Mouse (Mus musculus): ENCODE results near the gene Caprin1. TPM values are rescaled to one million over a fixed set of nuclear protein-coding genes. Genes with fewer than 3 reads are reported as not detected.

Caprin1 gene
- polyA plus RNA-seq (2014; fragmentation: Nextera tagmentation; extraction: Ambion mirVana) = 638 and 649 TPM in 2 replicates

DNA sequence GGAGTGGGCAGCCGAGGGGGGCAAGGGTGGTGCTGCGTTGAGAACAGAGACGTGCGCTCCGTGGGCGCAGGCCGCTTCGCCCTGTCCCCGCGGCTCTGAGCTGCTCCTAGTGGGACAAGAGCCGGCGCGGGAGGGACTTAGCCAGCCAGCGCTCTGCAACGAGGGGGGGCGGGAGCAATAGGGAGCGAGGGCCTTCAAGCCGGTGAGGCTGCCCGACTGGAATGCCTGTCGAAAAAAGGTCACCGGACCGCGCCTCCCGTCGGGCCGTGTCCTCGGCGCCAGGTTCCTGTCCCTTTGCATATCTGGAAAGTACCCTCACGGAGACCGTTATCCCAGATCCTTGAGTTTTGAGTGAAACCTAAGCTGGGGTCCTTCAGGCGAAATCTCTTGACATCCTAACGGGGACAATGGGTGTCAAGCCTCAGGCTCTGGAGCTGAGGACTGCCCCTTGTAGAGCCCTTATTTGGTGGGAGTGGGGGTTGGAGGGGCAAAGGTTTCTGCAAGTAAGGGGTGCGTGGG is at the start of gene Caprin1:
Gene Caprin1, minus strand, starts transcription at position 159 of the 519 bp plus-strand sequence.
- Histone ChIP-seq H3K36me3 (ENCODE audit: control insufficient read depth, insufficient read depth, low read length) (peaks cover 3% of the 10 kb centered on the region; the same call in 1 of the 2 replicates), H3K4me1 (replicated peaks; ENCODE audit: control insufficient read depth, insufficient read depth, low read length) (0 out of 2 replicates have a peak, but pooled peaks cover 6% of the 10 kb centered on the region), H3K27ac (ENCODE audit: low read depth, low read length) (peak within 1 kb of the TSS; percentile 100), H3K4me3 (ENCODE audit: low read depth, low read length) (peak within 1 kb of the TSS; percentile 97), H3K27me3 (ENCODE audit: control insufficient read depth, insufficient read depth, low read length) (no peaks in the 10 kb centered on the region), H3K4me2 (ENCODE audit: low read depth, low read length, severe bottlenecking) (peak within 1 kb of the TSS; percentile 65), H3K9ac (ENCODE audit: low read length) (peak within 1 kb of the TSS; percentile 99), H3K9me3 (ENCODE audit: control insufficient read depth, low read length) (no peaks in the 10 kb centered on the region)
- DNase-seq (ENCODE audit: low spot score) (peak; percentile 97), ATAC-seq (replicated peaks; ENCODE audit: low FRiP score) (peak; percentile 93)
- WGBS = under 1% methylated on average over 31 of the region's 33 CpGs

DNA sequence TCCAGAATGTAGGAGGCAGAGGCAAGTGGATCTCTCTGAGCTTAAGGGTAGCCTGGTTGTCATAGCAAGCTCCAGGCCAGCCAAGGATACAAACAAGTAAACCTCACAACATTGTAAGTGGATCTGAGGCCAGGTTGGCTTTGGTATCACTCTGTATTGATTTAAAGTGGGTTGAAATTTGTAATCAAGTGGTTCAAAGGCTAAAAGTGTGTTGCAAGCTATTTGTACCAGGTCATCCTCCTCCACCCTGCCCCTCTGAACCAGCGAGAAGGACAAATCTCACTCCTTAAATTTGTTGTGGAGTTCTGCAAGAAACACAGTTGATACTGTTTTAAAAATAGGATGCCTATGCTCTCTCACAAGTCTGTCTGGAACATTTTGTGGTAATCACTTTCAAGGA is 49.4 kb upstream of the Caprin1 start:
- H3K4me2 ChIP-seq (ENCODE audit: low read depth, low read length, severe bottlenecking) = no peak overlapping the region
- no peaks in the 10 kb centered on the region for H3K36me3 ChIP-seq (ENCODE audit: control insufficient read depth, insufficient read depth, low read length)
- no peak for ATAC-seq (replicated peaks; ENCODE audit: low FRiP score)
- 94% methylated on average over 1 of the region's 1 CpGs for WGBS
- no peak overlapping the region for H3K9ac ChIP-seq (ENCODE audit: low read length)
- H3K27ac ChIP-seq (ENCODE audit: low read depth, low read length) = no peak overlapping the region
- DNase-seq (ENCODE audit: low spot score) = no peak
- no peaks in the 10 kb centered on the region for H3K27me3 ChIP-seq (ENCODE audit: control insufficient read depth, insufficient read depth, low read length)
- H3K9me3 ChIP-seq (ENCODE audit: control insufficient read depth, low read length) = no peaks in the 10 kb centered on the region
- H3K4me1 ChIP-seq (replicated peaks; ENCODE audit: control insufficient read depth, insufficient read depth, low read length) = no peaks in the 10 kb centered on the region
- no peak overlapping the region for H3K4me3 ChIP-seq (ENCODE audit: low read depth, low read length)

DNA sequence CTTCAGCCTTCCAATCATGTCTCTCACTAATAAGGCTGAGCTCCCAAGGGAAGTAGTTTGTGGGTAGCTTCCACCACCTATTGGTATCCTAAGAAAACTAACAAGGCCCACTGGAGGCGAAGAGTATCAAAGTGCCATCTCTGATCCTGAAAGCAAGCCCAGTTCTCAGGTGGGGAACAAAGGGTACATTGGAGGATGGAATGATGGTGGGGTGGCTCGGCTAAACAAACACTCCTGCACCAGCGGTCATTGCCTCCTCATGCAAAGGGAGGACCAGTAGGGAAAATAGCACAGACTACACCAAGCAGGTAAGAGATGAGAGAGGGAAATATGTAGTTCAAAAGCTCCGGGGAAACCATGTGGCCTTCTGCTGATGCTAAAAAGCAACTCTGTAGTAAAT is 48.8 kb upstream of the Caprin1 start:
- ATAC-seq (replicated peaks; ENCODE audit: low FRiP score) (no peak), DNase-seq (ENCODE audit: low spot score) (no peak)
- no peaks in the 10 kb centered on the region for H3K36me3 ChIP-seq (ENCODE audit: control insufficient read depth, insufficient read depth, low read length)
- no peak overlapping the region for H3K4me3 ChIP-seq (ENCODE audit: low read depth, low read length)
- no peaks in the 10 kb centered on the region for H3K9me3 ChIP-seq (ENCODE audit: control insufficient read depth, low read length)
- no peak overlapping the region for H3K9ac ChIP-seq (ENCODE audit: low read length)
- H3K4me1 ChIP-seq (replicated peaks; ENCODE audit: control insufficient read depth, insufficient read depth, low read length) = no peaks in the 10 kb centered on the region
- H3K27me3 ChIP-seq (ENCODE audit: control insufficient read depth, insufficient read depth, low read length) = no peaks in the 10 kb centered on the region
- H3K4me2 ChIP-seq (ENCODE audit: low read depth, low read length, severe bottlenecking) = no peak overlapping the region
- H3K27ac ChIP-seq (ENCODE audit: low read depth, low read length) = no peak overlapping the region
- WGBS = 85% methylated on average over 4 of the region's 4 CpGs

DNA sequence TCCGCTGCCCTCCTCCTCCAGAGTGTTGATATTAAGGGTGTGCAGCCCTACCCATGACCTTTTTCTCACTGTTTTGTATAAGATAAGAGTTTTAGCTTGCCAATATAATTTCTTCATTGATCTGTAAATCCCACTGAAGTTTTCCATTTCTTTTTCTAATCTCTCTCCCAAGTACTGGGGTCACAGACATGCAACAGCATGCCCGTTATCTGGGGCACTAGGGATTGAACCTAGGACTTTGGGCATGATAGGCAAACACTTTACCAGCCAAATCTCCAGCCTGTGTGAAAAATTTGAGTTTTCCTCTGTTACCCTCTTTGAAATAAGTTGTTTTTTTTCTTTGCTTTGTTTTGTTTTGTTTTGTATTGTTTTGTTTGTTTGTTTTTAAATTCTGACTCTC is 46.6 kb upstream of the Caprin1 start:
- no peak overlapping the region for H3K4me2 ChIP-seq (ENCODE audit: low read depth, low read length, severe bottlenecking)
- no peaks in the 10 kb centered on the region for H3K27me3 ChIP-seq (ENCODE audit: control insufficient read depth, insufficient read depth, low read length)
- no peaks in the 10 kb centered on the region for H3K36me3 ChIP-seq (ENCODE audit: control insufficient read depth, insufficient read depth, low read length)
- no peak overlapping the region for H3K9ac ChIP-seq (ENCODE audit: low read length)
- H3K27ac ChIP-seq (ENCODE audit: low read depth, low read length) = no peak overlapping the region
- DNase-seq (ENCODE audit: low spot score) = no peak
- ATAC-seq (replicated peaks; ENCODE audit: low FRiP score) = no peak
- no peaks in the 10 kb centered on the region for H3K9me3 ChIP-seq (ENCODE audit: control insufficient read depth, low read length)
- no peaks in the 10 kb centered on the region for H3K4me1 ChIP-seq (replicated peaks; ENCODE audit: control insufficient read depth, insufficient read depth, low read length)
- H3K4me3 ChIP-seq (ENCODE audit: low read depth, low read length) = no peak overlapping the region
- 93% methylated on average over 2 of the region's 2 CpGs for WGBS

DNA sequence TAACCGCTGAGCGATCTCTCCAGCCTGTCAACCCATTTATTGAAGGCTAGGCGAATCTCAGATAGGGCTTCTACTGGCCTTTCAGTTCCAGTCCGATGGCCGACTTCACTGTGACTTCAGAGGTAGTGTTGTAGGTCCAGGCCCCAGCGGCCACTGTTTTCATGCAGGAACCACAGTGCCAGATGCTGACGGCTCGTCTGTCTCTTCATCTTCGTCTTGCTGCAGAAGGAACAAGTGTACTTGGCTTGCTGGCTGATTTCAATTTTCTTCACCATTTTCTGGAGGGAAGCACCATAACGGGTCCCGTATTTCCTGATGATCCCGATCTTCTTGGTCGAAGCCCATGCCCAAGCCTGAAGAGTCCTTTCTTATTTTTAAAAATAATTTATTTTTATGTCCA is 45.9 kb upstream of the Caprin1 start:
- Histone ChIP-seq H3K36me3 (ENCODE audit: control insufficient read depth, insufficient read depth, low read length) (no peaks in the 10 kb centered on the region), H3K4me2 (ENCODE audit: low read depth, low read length, severe bottlenecking) (no peak overlapping the region), H3K27me3 (ENCODE audit: control insufficient read depth, insufficient read depth, low read length) (no peaks in the 10 kb centered on the region), H3K4me1 (replicated peaks; ENCODE audit: control insufficient read depth, insufficient read depth, low read length) (no peaks in the 10 kb centered on the region), H3K9me3 (ENCODE audit: control insufficient read depth, low read length) (no peaks in the 10 kb centered on the region), H3K27ac (ENCODE audit: low read depth, low read length) (no peak overlapping the region), H3K4me3 (ENCODE audit: low read depth, low read length) (no peak overlapping the region), H3K9ac (ENCODE audit: low read length) (no peak overlapping the region)
- no peak for ATAC-seq (replicated peaks; ENCODE audit: low FRiP score)
- DNase-seq (ENCODE audit: low spot score) = no peak
- 93% methylated on average over 13 of the region's 13 CpGs for WGBS

DNA sequence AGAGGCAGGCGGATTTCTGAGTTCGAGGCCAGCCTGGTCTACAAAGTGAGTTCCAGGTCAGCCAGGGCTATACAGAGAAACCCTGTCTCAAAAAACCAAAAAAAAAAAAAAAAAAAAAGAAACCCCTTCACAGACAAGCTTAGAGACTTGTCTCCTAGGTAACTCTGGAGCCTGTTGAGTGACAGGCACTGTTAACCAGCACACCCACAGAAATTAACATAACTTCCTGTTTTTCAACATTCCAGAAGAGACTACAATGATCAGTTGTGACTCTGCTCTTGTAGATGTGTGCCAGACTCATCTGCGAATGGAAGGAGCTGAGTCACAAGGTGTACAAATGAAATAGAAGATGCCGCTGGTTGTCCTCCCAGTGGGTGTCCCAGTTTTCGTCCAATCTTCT is 44.9 kb upstream of the Caprin1 start:
- 92% methylated on average over 4 of the region's 5 CpGs for WGBS
- H3K27ac ChIP-seq (ENCODE audit: low read depth, low read length) = no peak overlapping the region
- no peaks in the 10 kb centered on the region for H3K36me3 ChIP-seq (ENCODE audit: control insufficient read depth, insufficient read depth, low read length)
- no peaks in the 10 kb centered on the region for H3K9me3 ChIP-seq (ENCODE audit: control insufficient read depth, low read length)
- H3K4me3 ChIP-seq (ENCODE audit: low read depth, low read length) = no peak overlapping the region
- ATAC-seq (replicated peaks; ENCODE audit: low FRiP score) (no peak), DNase-seq (ENCODE audit: low spot score) (no peak)
- no peaks in the 10 kb centered on the region for H3K27me3 ChIP-seq (ENCODE audit: control insufficient read depth, insufficient read depth, low read length)
- H3K4me2 ChIP-seq (ENCODE audit: low read depth, low read length, severe bottlenecking) = no peak overlapping the region
- no peak overlapping the region for H3K9ac ChIP-seq (ENCODE audit: low read length)
- no peaks in the 10 kb centered on the region for H3K4me1 ChIP-seq (replicated peaks; ENCODE audit: control insufficient read depth, insufficient read depth, low read length)

DNA sequence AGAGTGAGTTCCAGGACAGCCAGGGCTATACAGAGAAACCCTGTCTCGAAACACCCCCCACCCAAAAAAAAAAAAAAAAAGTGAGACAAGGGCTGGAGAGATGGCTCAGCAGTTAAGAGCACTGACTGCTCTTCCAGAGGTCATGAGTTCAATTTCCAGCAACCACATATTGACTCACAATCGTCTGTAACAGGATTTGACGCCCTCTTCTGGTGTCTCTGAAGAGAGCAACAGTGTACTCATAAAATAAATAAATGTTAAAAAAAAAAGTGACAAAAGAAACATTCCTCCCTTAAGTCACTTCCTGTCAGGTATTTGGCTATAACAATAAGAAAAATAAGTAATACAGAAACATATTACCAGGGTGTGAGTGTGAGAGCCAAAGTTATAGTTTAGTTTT is 41.0 kb upstream of the Caprin1 start:
- H3K9me3 ChIP-seq (ENCODE audit: control insufficient read depth, low read length) = no peaks in the 10 kb centered on the region
- no peak overlapping the region for H3K9ac ChIP-seq (ENCODE audit: low read length)
- H3K4me3 ChIP-seq (ENCODE audit: low read depth, low read length) = no peak overlapping the region
- H3K27me3 ChIP-seq (ENCODE audit: control insufficient read depth, insufficient read depth, low read length) = no peaks in the 10 kb centered on the region
- DNase-seq (ENCODE audit: low spot score) (no peak), ATAC-seq (replicated peaks; ENCODE audit: low FRiP score) (no peak)
- WGBS = 78% methylated on average over 3 of the region's 3 CpGs
- H3K27ac ChIP-seq (ENCODE audit: low read depth, low read length) = no peak overlapping the region
- no peak overlapping the region for H3K4me2 ChIP-seq (ENCODE audit: low read depth, low read length, severe bottlenecking)
- no peaks in the 10 kb centered on the region for H3K36me3 ChIP-seq (ENCODE audit: control insufficient read depth, insufficient read depth, low read length)
- H3K4me1 ChIP-seq (replicated peaks; ENCODE audit: control insufficient read depth, insufficient read depth, low read length) = no peaks in the 10 kb centered on the region

DNA sequence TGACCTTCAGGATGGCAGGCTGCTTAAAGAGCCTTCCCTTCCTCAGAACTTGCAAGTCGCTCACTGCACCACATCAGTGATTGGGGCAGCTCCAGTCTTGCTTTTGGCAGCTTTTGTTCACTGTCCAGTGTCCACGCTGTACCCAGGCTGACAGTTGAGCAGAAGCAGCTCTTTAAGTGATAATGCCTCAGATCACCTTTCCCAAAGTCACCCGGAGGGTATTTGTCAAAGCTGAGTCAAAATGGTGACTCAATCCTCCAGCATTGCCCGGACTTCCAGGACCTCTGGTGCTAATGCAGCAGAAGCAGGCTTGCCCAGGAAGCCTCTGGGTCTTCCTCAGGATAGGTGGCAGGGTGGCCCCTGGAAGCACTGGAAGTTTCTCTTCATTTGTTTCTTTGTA is 39.7 kb upstream of the Caprin1 start:
- H3K4me3 ChIP-seq (ENCODE audit: low read depth, low read length) = no peak overlapping the region

DNA sequence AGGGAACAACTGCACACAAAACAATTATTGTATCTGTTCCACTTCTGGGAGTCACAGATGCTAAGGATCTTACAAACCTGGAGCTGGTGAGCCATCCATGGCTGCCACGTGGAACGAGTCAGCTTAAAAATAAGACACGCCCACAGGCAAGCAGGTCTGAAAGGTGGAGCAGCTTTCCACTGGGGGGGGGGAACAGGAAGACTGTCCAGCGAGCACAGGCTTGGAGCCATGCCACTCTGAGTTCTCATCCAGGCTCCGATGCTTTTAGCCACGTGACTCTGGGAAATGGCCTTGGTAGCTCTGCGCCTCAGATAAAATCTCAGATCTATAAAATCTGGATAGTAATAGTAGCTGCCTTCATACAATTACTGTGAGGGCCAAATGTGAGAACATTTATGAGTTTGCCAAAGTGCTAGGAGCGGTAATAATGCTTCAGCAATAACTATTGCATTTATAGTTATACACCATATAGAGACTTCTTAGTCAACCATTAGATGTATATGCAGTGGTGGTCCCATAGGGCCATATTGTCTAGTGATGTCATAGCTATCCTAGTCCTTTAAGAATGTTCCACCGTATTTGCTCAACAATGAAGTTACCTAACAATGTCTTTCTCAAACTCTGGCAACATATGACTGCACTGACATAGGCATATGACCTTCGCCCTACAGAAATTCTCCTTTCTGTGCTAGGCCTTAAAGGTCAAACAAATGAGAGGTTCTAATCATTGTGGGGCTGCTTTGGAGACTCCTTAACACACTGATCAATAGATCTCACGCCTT is 38.4 kb upstream of the Caprin1 start:
- no peak for ATAC-seq (replicated peaks; ENCODE audit: low FRiP score)
- Histone ChIP-seq H3K9me3 (ENCODE audit: control insufficient read depth, low read length) (no peaks in the 10 kb centered on the region), H3K4me1 (replicated peaks; ENCODE audit: control insufficient read depth, insufficient read depth, low read length) (no peaks in the 10 kb centered on the region), H3K4me3 (ENCODE audit: low read depth, low read length) (no peak overlapping the region), H3K9ac (ENCODE audit: low read length) (no peak overlapping the region), H3K36me3 (ENCODE audit: control insufficient read depth, insufficient read depth, low read length) (no peaks in the 10 kb centered on the region), H3K4me2 (ENCODE audit: low read depth, low read length, severe bottlenecking) (no peak overlapping the region), H3K27ac (ENCODE audit: low read depth, low read length) (no peak overlapping the region), H3K27me3 (ENCODE audit: control insufficient read depth, insufficient read depth, low read length) (no peaks in the 10 kb centered on the region)
- DNase-seq (ENCODE audit: low spot score) = no peak
- 76% methylated on average over 11 of the region's 11 CpGs for WGBS

More for the DNA sequence above, 39.7 kb upstream of the Caprin1 start:
- Histone ChIP-seq H3K4me2 (ENCODE audit: low read depth, low read length, severe bottlenecking) (no peak overlapping the region), H3K9me3 (ENCODE audit: control insufficient read depth, low read length) (no peaks in the 10 kb centered on the region), H3K36me3 (ENCODE audit: control insufficient read depth, insufficient read depth, low read length) (no peaks in the 10 kb centered on the region), H3K27me3 (ENCODE audit: control insufficient read depth, insufficient read depth, low read length) (no peaks in the 10 kb centered on the region), H3K9ac (ENCODE audit: low read length) (no peak overlapping the region), H3K4me1 (replicated peaks; ENCODE audit: control insufficient read depth, insufficient read depth, low read length) (no peaks in the 10 kb centered on the region), H3K27ac (ENCODE audit: low read depth, low read length) (no peak overlapping the region)
- no peak for ATAC-seq (replicated peaks; ENCODE audit: low FRiP score)
- DNase-seq (ENCODE audit: low spot score) = no peak
- 81% methylated on average over 4 of the region's 4 CpGs for WGBS

Data from forebrain, embryonic 11.5 days (tissue).